Comparison of ENCODE assay signal across 27 mouse cellular contexts in genomic region chr8:77825786-77826185, GRCm38 (mm10).
DNase-seq lines count a peak whose midpoint lies in the region; ATAC-seq and TF ChIP-seq lines count a peak whose summit lies in the region.
"Had no signal": no experiment of that assay in that cellular context is flagged by ENCODE, and none has a peak within 500 bp of the region (broad histone marks: within the 10 kb centered on the region; RNA-seq: fewer than 3 reads in every experiment).

No protein-coding gene starts in this region.

- TF ChIP-seq CTCF in intestine, postnatal 0 days (IDR thresholded peaks at IDR 0.05; ENCODE audit: low read depth): no peak

- H3K4me3 ChIP-seq in embryonic facial prominence, embryonic 13.5 days: no peak overlapping the region
- H3K4me3 ChIP-seq in embryonic facial prominence, embryonic 10.5 days: no peak overlapping the region
- no peak overlapping the region for H3K4me3 ChIP-seq in intestine, embryonic 15.5 days (replicated peaks)
- H3K4me3 ChIP-seq in intestine, postnatal 0 days (ENCODE audit: low read depth, low read length): no peak overlapping the region
- no peak overlapping the region for H3K4me3 ChIP-seq in embryonic facial prominence, embryonic 15.5 days (replicated peaks)
- H3K4me3 ChIP-seq: forebrain, embryonic 10.5 days; forebrain, embryonic 15.5 days; heart, embryonic 15.5 days; hindbrain, embryonic 12.5 days; limb, embryonic 15.5 days; liver, embryonic 13.5 days; neural tube, embryonic 15.5 days had no signal

- H3K9me3 ChIP-seq in embryonic facial prominence, embryonic 13.5 days: no peaks in the 10 kb centered on the region
- no peaks in the 10 kb centered on the region for H3K9me3 ChIP-seq in embryonic facial prominence, embryonic 10.5 days
- H3K9me3 ChIP-seq in intestine, embryonic 15.5 days: no peaks in the 10 kb centered on the region
- no peaks in the 10 kb centered on the region for H3K9me3 ChIP-seq in intestine, postnatal 0 days (ENCODE audit: control insufficient read depth)
- H3K9me3 ChIP-seq in embryonic facial prominence, embryonic 15.5 days (replicated peaks): no peaks in the 10 kb centered on the region
- H3K9me3 ChIP-seq: forebrain, embryonic 10.5 days; forebrain, embryonic 15.5 days; G1E; heart, embryonic 15.5 days; hindbrain, embryonic 12.5 days; limb, embryonic 15.5 days; liver, embryonic 13.5 days; neural tube, embryonic 15.5 days had no signal

- WGBS in embryonic facial prominence, embryonic 13.5 days: 40% methylated on average over 1 of the region's 1 CpGs
- 77% methylated on average over 1 of the region's 1 CpGs for WGBS in embryonic facial prominence, embryonic 10.5 days
- 34% methylated on average over 1 of the region's 1 CpGs for WGBS in intestine, embryonic 15.5 days
- WGBS in intestine, postnatal 0 days: 56% methylated on average over 1 of the region's 1 CpGs
- WGBS in embryonic facial prominence, embryonic 15.5 days: 31% methylated on average over 1 of the region's 1 CpGs

- no peaks in the 10 kb centered on the region for H3K27me3 ChIP-seq in embryonic facial prominence, embryonic 13.5 days
- H3K27me3 ChIP-seq in embryonic facial prominence, embryonic 10.5 days (replicated peaks; ENCODE audit: low read depth, poor library complexity, severe bottlenecking): no peaks in the 10 kb centered on the region
- no peaks in the 10 kb centered on the region for H3K27me3 ChIP-seq in intestine, embryonic 15.5 days (replicated peaks)
- H3K27me3 ChIP-seq in intestine, postnatal 0 days (replicated peaks; ENCODE audit: control insufficient read depth, insufficient read depth, low read length): no peaks in the 10 kb centered on the region
- H3K27me3 ChIP-seq in embryonic facial prominence, embryonic 15.5 days: no peaks in the 10 kb centered on the region
- H3K27me3 ChIP-seq: forebrain, embryonic 15.5 days; heart, embryonic 15.5 days; hindbrain, embryonic 12.5 days; limb, embryonic 15.5 days; liver, embryonic 13.5 days; neural tube, embryonic 15.5 days had no signal

- no peak for ATAC-seq in embryonic facial prominence, embryonic 13.5 days (ENCODE audit: insufficient number of reproducible peaks, insufficient read depth, low FRiP score, low TSS enrichment, low read depth)
- ATAC-seq in intestine, embryonic 15.5 days: peak; percentile 15; the same call in 1 of the 2 replicates
- ATAC-seq in intestine, postnatal 0 days: no peak
- peak; percentile 58 for ATAC-seq in embryonic facial prominence, embryonic 15.5 days (ENCODE audit: insufficient number of reproducible peaks, low FRiP score, low TSS enrichment, low read depth)
- ATAC-seq: forebrain, embryonic 15.5 days had no signal

- H3K27ac ChIP-seq in embryonic facial prominence, embryonic 13.5 days: peak overlapping the region; percentile 44; the same call in 1 of the 2 replicates
- no peak overlapping the region for H3K27ac ChIP-seq in embryonic facial prominence, embryonic 10.5 days (replicated peaks)
- H3K27ac ChIP-seq in intestine, embryonic 15.5 days: no peak overlapping the region
- H3K27ac ChIP-seq in intestine, postnatal 0 days (ENCODE audit: low read depth, low read length): no peak overlapping the region
- 0 out of 2 replicates have a peak overlapping the region, but pooled peaks have one; percentile 48 for H3K27ac ChIP-seq in embryonic facial prominence, embryonic 15.5 days (replicated peaks)
- H3K27ac ChIP-seq: forebrain, embryonic 10.5 days; forebrain, embryonic 15.5 days; heart, embryonic 15.5 days; hindbrain, embryonic 12.5 days; kidney, postnatal 0 days; limb, embryonic 15.5 days; liver, embryonic 13.5 days; neural tube, embryonic 15.5 days had no signal

- H3K4me1 ChIP-seq in embryonic facial prominence, embryonic 13.5 days: peaks cover 45% of the 10 kb centered on the region
- peaks cover 43% of the 10 kb centered on the region for H3K4me1 ChIP-seq in embryonic facial prominence, embryonic 10.5 days
- H3K4me1 ChIP-seq in intestine, embryonic 15.5 days (replicated peaks): peaks cover 4% of the 10 kb centered on the region; the same call in 1 of the 2 replicates
- no peaks in the 10 kb centered on the region for H3K4me1 ChIP-seq in intestine, postnatal 0 days (replicated peaks; ENCODE audit: control insufficient read depth, insufficient read depth, low read length)
- peaks cover 26% of the 10 kb centered on the region; the same call in 1 of the 2 replicates for H3K4me1 ChIP-seq in embryonic facial prominence, embryonic 15.5 days
- H3K4me1 ChIP-seq: forebrain, embryonic 15.5 days; hindbrain, embryonic 12.5 days; liver, embryonic 13.5 days had no signal

- H3K36me3 ChIP-seq in embryonic facial prominence, embryonic 13.5 days: no peaks in the 10 kb centered on the region
- H3K36me3 ChIP-seq in embryonic facial prominence, embryonic 10.5 days (replicated peaks): no peaks in the 10 kb centered on the region
- no peaks in the 10 kb centered on the region for H3K36me3 ChIP-seq in intestine, embryonic 15.5 days
- no peaks in the 10 kb centered on the region for H3K36me3 ChIP-seq in intestine, postnatal 0 days (ENCODE audit: control insufficient read depth, insufficient read depth)
- no peaks in the 10 kb centered on the region for H3K36me3 ChIP-seq in embryonic facial prominence, embryonic 15.5 days
- H3K36me3 ChIP-seq: forebrain, embryonic 10.5 days; forebrain, embryonic 15.5 days; G1E; heart, embryonic 15.5 days; hindbrain, embryonic 12.5 days; limb, embryonic 15.5 days; liver, embryonic 13.5 days; neural tube, embryonic 15.5 days had no signal

- DNase-seq in embryonic facial prominence, embryonic 10.5 days (ENCODE audit: low spot score): no peak
- no peak for DNase-seq in ovary, postnatal 10 days (ENCODE audit: low spot score)
- no peak for DNase-seq in spleen, postnatal 4 days (ENCODE audit: low spot score in 2 of 2)
- DNase-seq: adrenal gland, postnatal 25 days; cerebellum, adult 11-12 months; cerebellum, postnatal 10 days; kidney, adult 8-10 months; kidney, postnatal 4 days; layer of hippocampus, postnatal 36 days; left cerebral cortex, postnatal 4 days; liver, embryonic 13.5 days; lung, adult 18-20 months; lung, postnatal 14 days; midbrain, embryonic 14.5 days; right cerebral cortex, postnatal 25 days had no signal

- no peak overlapping the region for H3K9ac ChIP-seq in embryonic facial prominence, embryonic 13.5 days
- no peak overlapping the region for H3K9ac ChIP-seq in intestine, embryonic 15.5 days
- no peak overlapping the region for H3K9ac ChIP-seq in intestine, postnatal 0 days (ENCODE audit: low read depth, low read length)
- no peak overlapping the region for H3K9ac ChIP-seq in embryonic facial prominence, embryonic 15.5 days
- H3K9ac ChIP-seq: forebrain, embryonic 15.5 days; heart, embryonic 15.5 days; hindbrain, embryonic 12.5 days; limb, embryonic 15.5 days; liver, embryonic 13.5 days; neural tube, embryonic 15.5 days had no signal

- no peak overlapping the region for H3K4me2 ChIP-seq in embryonic facial prominence, embryonic 13.5 days
- no peak overlapping the region for H3K4me2 ChIP-seq in intestine, embryonic 15.5 days (replicated peaks)
- no peak overlapping the region for H3K4me2 ChIP-seq in intestine, postnatal 0 days (replicated peaks; ENCODE audit: low read depth)
- no peak overlapping the region for H3K4me2 ChIP-seq in embryonic facial prominence, embryonic 15.5 days (replicated peaks)
- H3K4me2 ChIP-seq: forebrain, embryonic 15.5 days; heart, embryonic 15.5 days; hindbrain, embryonic 12.5 days; limb, embryonic 15.5 days; liver, embryonic 13.5 days; neural tube, embryonic 15.5 days had no signal

Comparison
In these comparisons a context has a peak if more than half of its experiments do, and no peak if none do; other contexts are left out.
1. ATAC-seq: peak in intestine, embryonic 15.5 days (single experiment) and embryonic facial prominence, embryonic 15.5 days (single experiment); none in embryonic facial prominence, embryonic 13.5 days (single experiment) and intestine, postnatal 0 days (single experiment).
2. H3K27ac ChIP-seq: peak in embryonic facial prominence, embryonic 13.5 days (single experiment) and embryonic facial prominence, embryonic 15.5 days (single experiment); none in embryonic facial prominence, embryonic 10.5 days (single experiment), intestine, embryonic 15.5 days (single experiment) and intestine, postnatal 0 days (single experiment).